Mouse (Mus musculus) forebrain, embryonic 11.5 days (tissue): ENCODE measurements around the gene Commd1. TPM values are rescaled to one million over a fixed set of nuclear protein-coding genes. Genes with fewer than 3 reads are reported as not detected.

Experiments
- ATAC-seq: fragments of 200-750 bp; cut with Nextera tagmentation; replicated peaks from 2 replicates; pipeline ENCODE4 v1.8.0; 2017; ENCODE audit warnings: moderate TSS enrichment; ENCODE audit not compliant: low FRiP score
- DNase-seq: peaks from one replicate; pipeline ENCODE4 v3.0.0-alpha.2; 2017; ENCODE audit warnings: low spot score
- H3K27ac ChIP-seq: fragments of 300-500 bp; sonication (generic); 2 replicates; pipeline ENCODE4 v1.5.1; 2014; ENCODE audit warnings: low read depth, low read length
- H3K27me3 ChIP-seq: fragments of 300-500 bp; sonication (generic); 2 replicates; pipeline ENCODE4 v1.6.1; 2014; ENCODE audit warnings: mild to moderate bottlenecking, low read length, mixed read lengths; ENCODE audit not compliant: control insufficient read depth, insufficient read depth
- H3K36me3 ChIP-seq: fragments of 300-500 bp; sonication (generic); 2 replicates; pipeline ENCODE4 v1.6.1; 2014; ENCODE audit warnings: mild to moderate bottlenecking, low read length, moderate library complexity, mixed read lengths; ENCODE audit not compliant: control insufficient read depth, insufficient read depth
- H3K4me1 ChIP-seq: fragments of 300-500 bp; sonication (generic); replicated peaks from 2 replicates; pipeline ENCODE4 v1.6.1; 2014; ENCODE audit warnings: low read length, mixed read lengths; ENCODE audit not compliant: control insufficient read depth, insufficient read depth
- H3K4me2 ChIP-seq: fragments of 300-500 bp; sonication (generic); 2 replicates; pipeline ENCODE4 v1.6.1; 2014; ENCODE audit warnings: low read depth, mild to moderate bottlenecking, low read length, moderate library complexity, mixed read lengths; ENCODE audit not compliant: severe bottlenecking
- H3K4me3 ChIP-seq: fragments of 300-500 bp; sonication (generic); 2 replicates; pipeline ENCODE4 v1.5.1; 2014; ENCODE audit warnings: low read depth, low read length
- H3K9ac ChIP-seq: fragments of 300-500 bp; sonication (generic); 2 replicates; pipeline ENCODE4 v1.6.1; 2014; ENCODE audit warnings: low read length
- H3K9me3 ChIP-seq: fragments of 300-500 bp; sonication (generic); 2 replicates; pipeline ENCODE4 v1.6.1; 2016; ENCODE audit warnings: low read length, mixed read lengths; ENCODE audit not compliant: control insufficient read depth
- WGBS: fragments of 180-500 bp; shearing (Covaris S2); extraction: QIAGEN DNeasy Blood & Tissue Kit; methylation state at CpG from one replicate; pipeline ENCODE4 v1.1.7; 2014; 5-methylcytosine and 5-hydroxymethylcytosine counted together
- polyA plus RNA-seq: library from polyadenylated mRNA; unstranded; fragments of >200 nt; fragmentation: Nextera tagmentation; extraction: Ambion mirVana; gene quantifications from 2 replicates; pipeline ENCODE4 v1.2.1, GENCODE M21; 2014

The Commd1 gene
- polyA plus RNA-seq, 1 experiment from 2014 or later = 399 TPM

DNA sequence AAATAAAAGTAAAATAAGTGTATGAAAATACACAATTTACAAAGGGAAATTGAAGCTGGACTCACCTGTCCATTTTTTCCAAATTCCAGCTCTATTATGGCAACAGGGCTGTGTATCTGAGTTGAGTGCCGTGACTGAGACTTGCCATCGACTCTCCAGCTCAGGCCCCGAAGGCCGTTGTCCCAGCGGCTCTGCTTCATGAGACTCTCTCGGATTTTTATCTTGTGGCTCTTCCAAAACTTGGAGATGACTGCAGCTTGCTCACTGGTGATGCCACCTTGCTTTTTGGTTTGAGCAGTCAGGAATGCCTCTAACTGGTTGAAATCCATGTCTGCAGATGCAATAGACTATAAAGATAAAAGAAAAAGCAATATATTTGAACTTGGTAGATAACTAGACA, 25.8 kb downstream of the Commd1 start:
- no peaks in the 10 kb centered on the region for H3K9me3 ChIP-seq
- 96% methylated on average over 6 of the region's 6 CpGs for WGBS
- ATAC-seq = no peak
- no peak overlapping the region for H3K27ac ChIP-seq
- H3K4me2 ChIP-seq = no peak overlapping the region
- no peaks in the 10 kb centered on the region for H3K27me3 ChIP-seq
- H3K4me3 ChIP-seq = no peak overlapping the region
- H3K9ac ChIP-seq = no peak overlapping the region
- no peak for DNase-seq
- no peaks in the 10 kb centered on the region for H3K36me3 ChIP-seq
- no peaks in the 10 kb centered on the region for H3K4me1 ChIP-seq

GRCm38 (mm10) chr11:22952668-22953067, 29.5 kb downstream of the Commd1 start:
- no peak for ATAC-seq
- H3K4me3 ChIP-seq = no peak overlapping the region
- no peak overlapping the region for H3K9ac ChIP-seq
- no peaks in the 10 kb centered on the region for H3K9me3 ChIP-seq
- no peaks in the 10 kb centered on the region for H3K36me3 ChIP-seq
- no peak overlapping the region for H3K4me2 ChIP-seq
- no peaks in the 10 kb centered on the region for H3K27me3 ChIP-seq
- DNase-seq = no peak
- H3K4me1 ChIP-seq = no peaks in the 10 kb centered on the region
- no peak overlapping the region for H3K27ac ChIP-seq
- WGBS = 92% methylated on average over 7 of the region's 7 CpGs

GRCm38 (mm10) chr11:22950131-22950530, 32.1 kb downstream of the Commd1 start:
- H3K4me3 ChIP-seq = no peak overlapping the region
- no peaks in the 10 kb centered on the region for H3K27me3 ChIP-seq
- no peak overlapping the region for H3K4me2 ChIP-seq
- H3K9me3 ChIP-seq = no peaks in the 10 kb centered on the region
- DNase-seq (no peak), ATAC-seq (no peak)
- no peaks in the 10 kb centered on the region for H3K4me1 ChIP-seq
- H3K27ac ChIP-seq = no peak overlapping the region
- no peaks in the 10 kb centered on the region for H3K36me3 ChIP-seq
- H3K9ac ChIP-seq = no peak overlapping the region
- WGBS = 90% methylated on average over 6 of the region's 6 CpGs

DNA sequence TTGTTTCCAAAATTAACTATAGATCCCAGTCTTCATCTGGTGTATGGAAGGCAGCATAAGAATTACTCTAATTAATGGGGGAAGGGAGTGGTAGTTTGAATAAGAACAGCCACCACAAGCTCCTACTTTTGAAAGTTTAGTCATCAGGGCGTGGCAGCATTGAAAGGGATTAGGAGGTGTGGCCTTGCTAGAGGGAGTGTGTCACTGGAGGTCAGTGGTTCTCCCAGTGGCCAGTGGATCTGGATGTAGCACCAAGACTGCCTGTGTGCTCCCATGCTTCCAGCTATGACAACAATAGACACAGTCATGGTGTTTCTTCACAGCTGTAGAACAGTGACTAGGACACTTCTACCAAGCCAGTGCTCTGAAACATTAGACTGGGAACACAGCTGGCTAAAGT, 33.1 kb downstream of the Commd1 start:
- DNase-seq (no peak), ATAC-seq (no peak)
- Histone ChIP-seq H3K9me3 (no peaks in the 10 kb centered on the region), H3K36me3 (no peaks in the 10 kb centered on the region), H3K9ac (no peak overlapping the region), H3K4me2 (no peak overlapping the region), H3K27me3 (no peaks in the 10 kb centered on the region), H3K27ac (no peak overlapping the region), H3K4me1 (no peaks in the 10 kb centered on the region), H3K4me3 (no peak overlapping the region)
- WGBS = 86% methylated on average over 1 of the region's 1 CpGs

DNA sequence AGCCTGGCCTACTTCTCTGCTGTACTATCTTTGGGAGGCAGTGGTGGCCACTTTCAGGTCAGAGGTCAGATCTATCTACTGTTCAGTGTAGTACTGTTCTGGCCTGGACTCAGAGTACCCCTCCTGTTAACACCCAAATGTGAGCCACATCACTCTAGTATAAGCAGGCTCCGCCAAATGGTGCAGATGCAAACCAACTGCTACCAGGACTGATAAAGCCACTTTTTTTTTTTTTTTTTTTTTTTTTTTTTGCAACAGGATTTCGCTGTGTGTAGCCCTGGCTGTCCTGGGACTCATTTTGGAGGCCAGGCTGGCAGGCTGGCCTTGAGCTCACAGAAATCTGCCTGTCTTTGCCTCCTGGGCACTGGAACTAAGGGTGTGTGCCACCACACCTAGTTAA, 43.2 kb downstream of the Commd1 start:
- H3K36me3 ChIP-seq = no peaks in the 10 kb centered on the region
- H3K27ac ChIP-seq = no peak overlapping the region
- H3K27me3 ChIP-seq = no peaks in the 10 kb centered on the region
- 89% methylated on average over 2 of the region's 2 CpGs for WGBS
- no peak for DNase-seq
- ATAC-seq = no peak
- no peaks in the 10 kb centered on the region for H3K9me3 ChIP-seq
- H3K4me1 ChIP-seq = no peaks in the 10 kb centered on the region
- no peak overlapping the region for H3K9ac ChIP-seq
- no peak overlapping the region for H3K4me3 ChIP-seq
- H3K4me2 ChIP-seq = no peak overlapping the region

DNA sequence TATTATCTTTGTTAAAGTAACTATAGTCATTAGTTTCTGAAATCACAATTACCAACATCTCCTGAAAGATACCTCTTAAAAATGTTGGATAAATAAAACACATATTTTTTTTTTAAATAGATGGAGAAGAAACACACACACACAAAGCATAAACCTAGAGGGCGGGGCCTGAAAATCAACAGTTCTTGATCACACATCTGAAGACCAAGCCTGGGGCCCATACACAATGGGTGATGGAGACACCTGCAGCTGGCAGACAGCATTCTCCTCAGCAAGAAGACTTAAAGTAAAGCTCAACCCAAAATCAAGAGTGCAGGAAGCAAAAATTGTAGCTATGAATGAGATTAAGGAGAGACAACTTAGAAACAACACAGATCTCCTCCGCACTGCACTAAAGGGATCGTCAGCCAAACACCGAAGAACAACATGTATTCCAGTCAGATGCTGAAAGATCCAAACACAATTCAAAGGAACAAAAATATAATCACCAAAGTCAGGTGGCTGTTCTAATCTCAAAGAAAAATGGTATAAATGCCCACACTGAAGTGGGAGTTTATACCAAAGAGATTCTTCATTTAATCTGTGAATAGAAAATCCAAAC, 44.4 kb downstream of the Commd1 start:
- Histone ChIP-seq H3K4me2 (no peak overlapping the region), H3K9me3 (no peaks in the 10 kb centered on the region), H3K9ac (no peak overlapping the region), H3K36me3 (no peaks in the 10 kb centered on the region), H3K27ac (no peak overlapping the region), H3K4me3 (no peak overlapping the region), H3K27me3 (no peaks in the 10 kb centered on the region), H3K4me1 (no peaks in the 10 kb centered on the region)
- DNase-seq (no peak), ATAC-seq (no peak)
- WGBS = 95% methylated on average over 4 of the region's 4 CpGs

- Histone ChIP-seq H3K9ac (no peak overlapping the region), H3K36me3 (no peaks in the 10 kb centered on the region)
- no peak for DNase-seq
These were observed 45.6 kb downstream of the Commd1 start for GRCm38 (mm10) chr11:22936446-22937125.

DNA sequence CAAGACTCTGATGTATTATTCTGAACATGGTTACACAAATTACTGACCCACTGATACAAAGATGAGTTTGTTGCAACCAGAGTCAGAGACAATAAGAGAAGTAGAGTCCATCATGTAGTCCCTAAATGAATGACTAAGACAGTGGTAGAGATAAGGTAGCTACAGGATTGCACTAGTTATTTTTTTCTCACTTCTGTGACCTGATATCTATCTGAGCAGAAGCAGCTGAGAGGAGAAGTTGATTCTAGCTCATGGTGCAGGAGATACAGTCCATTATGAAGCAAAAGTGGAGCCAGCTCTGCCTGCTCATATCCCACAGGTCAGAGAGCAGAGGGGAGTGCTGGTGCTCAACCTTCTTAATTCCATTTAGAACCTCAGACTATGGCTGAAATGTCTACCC, 50.0 kb downstream of the Commd1 start:
- Histone ChIP-seq H3K4me1 (no peaks in the 10 kb centered on the region), H3K9ac (no peak overlapping the region), H3K4me2 (no peak overlapping the region), H3K4me3 (no peak overlapping the region), H3K36me3 (no peaks in the 10 kb centered on the region), H3K27me3 (no peaks in the 10 kb centered on the region), H3K27ac (no peak overlapping the region), H3K9me3 (no peaks in the 10 kb centered on the region)
- DNase-seq = no peak
- ATAC-seq = no peak

More at GRCm38 (mm10) chr11:22936446-22937125, 45.6 kb downstream of the Commd1 start:
- no peaks in the 10 kb centered on the region for H3K9me3 ChIP-seq
- no peak for ATAC-seq
- WGBS = 68% methylated on average over 5 of the region's 5 CpGs
- H3K27me3 ChIP-seq = no peaks in the 10 kb centered on the region
- H3K4me2 ChIP-seq = no peak overlapping the region
- no peaks in the 10 kb centered on the region for H3K4me1 ChIP-seq
- no peak overlapping the region for H3K27ac ChIP-seq
- H3K4me3 ChIP-seq = no peak overlapping the region

GRCm38 (mm10) chr11:22931320-22931905, 50.8 kb downstream of the Commd1 start:
- no peaks in the 10 kb centered on the region for H3K9me3 ChIP-seq
- no peak overlapping the region for H3K4me3 ChIP-seq
- no peak overlapping the region for H3K9ac ChIP-seq
- no peak overlapping the region for H3K27ac ChIP-seq
- no peak overlapping the region for H3K4me2 ChIP-seq
- 89% methylated on average over 2 of the region's 2 CpGs for WGBS
- no peak for ATAC-seq
- no peaks in the 10 kb centered on the region for H3K36me3 ChIP-seq
- no peaks in the 10 kb centered on the region for H3K27me3 ChIP-seq
- no peaks in the 10 kb centered on the region for H3K4me1 ChIP-seq
- no peak for DNase-seq
